Mouse (Mus musculus) G1E (cell line): ENCODE results near the gene Nup107. TPM values are rescaled to one million over a fixed set of nuclear protein-coding genes. Genes with fewer than 3 reads are reported as not detected.

Experiments
- ATAC-seq: 2 replicates; pipeline ENCODE4 v1.8.0; 2016; ENCODE audit warnings: mild to moderate bottlenecking; ENCODE audit not compliant: insufficient number of reproducible peaks, poor library complexity, low FRiP score, severe bottlenecking; ENCODE audit errors: extremely low read depth
- DNase-seq: peaks from one replicate; pipeline ENCODE4 v3.0.0; 2012; ENCODE audit warnings: low spot score
- H3K27me3 ChIP-seq: 2 replicates; pipeline ENCODE4 v1.6.1; 2012; ENCODE audit warnings: mild to moderate bottlenecking, low read length, inconsistent platforms; ENCODE audit not compliant: insufficient read depth
- H3K36me3 ChIP-seq: replicated peaks from 2 replicates; pipeline ENCODE3; 2012; ENCODE audit warnings: mild to moderate bottlenecking, inconsistent platforms
- H3K4me1 ChIP-seq: 2 replicates; pipeline ENCODE4 v1.6.1; 2012; ENCODE audit warnings: low read depth, low read length, inconsistent platforms, mixed read lengths; ENCODE audit not compliant: insufficient read depth
- H3K4me3 ChIP-seq: 2 replicates; pipeline ENCODE4 v1.5.1; 2012; ENCODE audit warnings: low read depth, mild to moderate bottlenecking, inconsistent platforms, low read length, moderate library complexity, mixed read lengths
- H3K9me3 ChIP-seq: replicated peaks from 2 replicates; pipeline ENCODE4 v1.6.1; 2012; ENCODE audit warnings: inconsistent platforms
- CTCF ChIP-seq: IDR thresholded peaks from 2 replicates; pipeline ENCODE4 v1.5.1; 2012; ENCODE audit warnings: low read depth, low read length, inconsistent platforms, mixed read lengths
- GATA1 ChIP-seq: IDR thresholded peaks from 2 replicates; pipeline ENCODE4 v1.6.1; 2012; ENCODE audit warnings: borderline replicate concordance, low read length, inconsistent platforms, mixed read lengths
- GATA2 ChIP-seq: IDR thresholded peaks from 2 replicates; pipeline ENCODE4 v1.6.1; 2012; ENCODE audit warnings: low read depth, low read length, inconsistent platforms, borderline replicate concordance
- POLR2AphosphoS5 ChIP-seq: IDR thresholded peaks from 2 replicates; pipeline ENCODE4 v1.6.1; 2012; ENCODE audit warnings: low read depth, low read length, inconsistent platforms; ENCODE audit not compliant: insufficient replicate concordance
- TAL1 ChIP-seq: conservative IDR thresholded peaks from 2 replicates; pipeline ENCODE4 v1.6.1; 2012; ENCODE audit warnings: low read depth, low read length, inconsistent platforms, mixed read lengths
- polyA plus RNA-seq: library from polyadenylated mRNA; stranded (reverse); fragments of >175 nt; gene quantifications from 2 replicates; pipeline ENCODE4 v1.2.3, GENCODE M21; 2012
- total RNA-seq, 2 experiments: library from RNA; stranded (forward) in 1 of 2; stranded (reverse) in 1 of 2; fragments of 200-1000 nt in 1 of 2; fragments of >200 nt in 1 of 2; fragmentation: Nextera tagmentation in 1 of 2; gene quantifications; 2 replicates each; pipeline ENCODE4 v1.2.3; 2014 to 2017

The Nup107 gene
- total and polyA plus RNA-seq, 3 experiments = 59.9 to 144 (median 130) TPM

DNA sequence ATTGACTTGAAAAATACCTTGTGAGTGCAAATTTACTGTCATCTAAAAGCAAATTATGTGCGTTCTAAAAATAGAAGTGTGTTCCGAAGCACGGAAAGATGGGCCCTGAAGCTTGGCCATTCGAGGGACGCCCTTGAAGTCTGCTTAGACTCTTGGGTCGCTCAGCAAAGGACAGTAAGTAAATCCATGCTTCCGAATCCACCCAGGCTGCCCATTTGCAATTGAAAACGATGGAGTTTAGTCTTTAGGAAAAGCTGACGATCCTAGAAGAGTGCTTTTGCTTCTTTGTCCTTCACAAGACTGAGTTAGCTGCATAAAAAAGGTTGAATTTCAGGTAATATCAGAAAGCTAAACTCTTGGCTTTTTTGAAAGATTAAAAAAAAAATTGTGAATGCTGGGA lies 13.4 kb upstream of the Nup107 start:
- TF ChIP-seq GATA2 (no peak), POLR2AphosphoS5 (no peak), GATA1 (no peak), CTCF (no peak), TAL1 (no peak)
- Histone ChIP-seq H3K4me3 (no peak overlapping the region), H3K27me3 (no peaks in the 10 kb centered on the region), H3K4me1 (peaks cover 23% of the 10 kb centered on the region), H3K36me3 (peaks cover 20% of the 10 kb centered on the region), H3K9me3 (no peaks in the 10 kb centered on the region)
- ATAC-seq = no peak
- DNase-seq = no peak

GRCm38 (mm10) chr10:117803870-117804850 lies 11.7 kb upstream of the Nup107 start:
- Histone ChIP-seq H3K4me3 (peak overlapping the region; percentile 28; the same call in 1 of the 2 replicates), H3K36me3 (peaks cover 7% of the 10 kb centered on the region), H3K9me3 (no peaks in the 10 kb centered on the region), H3K27me3 (no peaks in the 10 kb centered on the region), H3K4me1 (peaks cover 23% of the 10 kb centered on the region)
- TF ChIP-seq CTCF = no peak
- no peak for TF ChIP-seq GATA1
- TF ChIP-seq TAL1 = no peak
- TF ChIP-seq GATA2 = no peak
- no peak for TF ChIP-seq POLR2AphosphoS5
- peak; percentile 9 for DNase-seq
- peak; percentile 62 for ATAC-seq

DNA sequence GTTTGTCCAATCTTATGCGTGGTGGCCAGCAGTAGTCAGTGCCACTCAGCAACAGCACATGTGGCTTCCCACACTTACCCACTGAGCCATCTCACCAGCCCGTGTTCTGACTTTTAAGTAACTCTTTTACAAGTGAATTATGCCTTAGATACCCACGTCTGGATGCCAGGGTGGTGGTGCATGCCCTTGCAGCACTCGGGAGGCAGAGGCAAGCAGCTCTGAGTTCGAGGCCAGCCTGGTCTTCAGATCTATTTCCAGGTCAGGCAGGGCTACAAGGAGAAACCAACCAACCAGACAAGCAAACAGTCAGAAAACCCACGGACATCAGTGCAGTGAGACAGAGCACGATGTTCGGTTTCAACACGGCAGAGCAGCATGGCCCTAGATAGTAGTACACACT lies 9.4 kb upstream of the Nup107 start:
- TF ChIP-seq CTCF (no peak), POLR2AphosphoS5 (no peak), TAL1 (no peak), GATA1 (no peak), GATA2 (no peak)
- Histone ChIP-seq H3K4me3 (no peak overlapping the region), H3K27me3 (no peaks in the 10 kb centered on the region), H3K36me3 (no peaks in the 10 kb centered on the region), H3K9me3 (no peaks in the 10 kb centered on the region), H3K4me1 (peaks cover 29% of the 10 kb centered on the region)
- no peak for DNase-seq
- ATAC-seq = no peak

DNA sequence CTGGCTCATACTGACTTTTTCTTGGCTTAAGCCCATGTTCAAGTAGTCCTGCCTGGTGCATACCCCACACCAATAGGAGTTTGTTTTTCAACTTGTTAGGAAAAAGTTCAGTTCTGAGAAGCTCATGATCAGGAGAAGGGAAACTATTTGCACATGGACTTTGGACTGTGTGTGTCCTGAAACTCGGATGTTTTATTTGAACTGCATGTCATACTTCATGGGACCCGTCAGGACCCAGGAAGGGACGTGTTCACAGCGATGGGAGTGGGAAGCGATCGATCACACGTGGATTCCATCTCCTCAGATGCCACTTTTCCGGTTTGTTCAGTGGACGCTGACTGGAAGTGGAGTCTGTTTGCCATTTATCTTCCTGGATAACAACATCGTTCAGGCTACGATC lies 7.3 kb upstream of the Nup107 start:
- Histone ChIP-seq H3K27me3 (no peaks in the 10 kb centered on the region), H3K4me1 (peaks cover 26% of the 10 kb centered on the region), H3K9me3 (peaks cover 3% of the 10 kb centered on the region; the same call in 1 of the 2 replicates), H3K36me3 (no peaks in the 10 kb centered on the region), H3K4me3 (no peak overlapping the region)
- DNase-seq (no peak), ATAC-seq (no peak)
- TF ChIP-seq GATA1 = no peak
- no peak for TF ChIP-seq TAL1
- TF ChIP-seq CTCF = no peak
- TF ChIP-seq POLR2AphosphoS5 = no peak
- no peak for TF ChIP-seq GATA2

DNA sequence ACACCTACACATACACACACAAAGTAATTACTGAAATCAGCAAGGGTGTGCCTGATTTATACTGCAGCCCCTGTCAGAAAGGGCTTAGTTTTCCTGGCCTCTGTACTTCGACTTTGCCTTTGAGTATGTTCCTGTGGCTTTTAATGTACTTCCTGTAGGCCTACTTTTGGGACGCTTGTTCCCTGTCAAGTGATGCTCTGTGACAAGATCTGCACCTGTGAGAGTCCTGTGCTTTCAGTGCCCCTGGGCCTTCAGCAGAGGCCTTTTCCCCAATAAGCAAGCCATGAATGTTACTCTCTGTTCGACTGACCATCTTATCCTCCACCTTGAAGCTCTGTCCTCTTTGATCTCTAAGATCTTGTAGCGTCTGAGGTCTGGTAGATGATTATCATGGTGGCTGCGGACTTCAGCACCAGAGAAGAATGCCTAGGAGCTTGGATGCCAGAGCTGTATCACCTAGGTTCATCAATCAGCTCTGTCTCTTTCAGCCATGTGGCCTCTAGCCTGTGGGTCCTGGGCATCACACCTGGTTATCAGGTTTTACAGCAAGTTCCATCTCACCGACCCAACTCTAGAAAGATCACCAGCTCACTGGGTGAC lies 6.0 kb upstream of the Nup107 start:
- no peak overlapping the region for H3K4me3 ChIP-seq
- no peak for TF ChIP-seq CTCF
- TF ChIP-seq TAL1 = no peak
- no peak for TF ChIP-seq POLR2AphosphoS5
- TF ChIP-seq GATA2 = no peak
- TF ChIP-seq GATA1 = no peak
- H3K36me3 ChIP-seq = no peaks in the 10 kb centered on the region
- peaks cover 3% of the 10 kb centered on the region; the same call in 1 of the 2 replicates for H3K9me3 ChIP-seq
- H3K4me1 ChIP-seq = peaks cover 18% of the 10 kb centered on the region
- ATAC-seq (no peak), DNase-seq (no peak)
- no peaks in the 10 kb centered on the region for H3K27me3 ChIP-seq

DNA sequence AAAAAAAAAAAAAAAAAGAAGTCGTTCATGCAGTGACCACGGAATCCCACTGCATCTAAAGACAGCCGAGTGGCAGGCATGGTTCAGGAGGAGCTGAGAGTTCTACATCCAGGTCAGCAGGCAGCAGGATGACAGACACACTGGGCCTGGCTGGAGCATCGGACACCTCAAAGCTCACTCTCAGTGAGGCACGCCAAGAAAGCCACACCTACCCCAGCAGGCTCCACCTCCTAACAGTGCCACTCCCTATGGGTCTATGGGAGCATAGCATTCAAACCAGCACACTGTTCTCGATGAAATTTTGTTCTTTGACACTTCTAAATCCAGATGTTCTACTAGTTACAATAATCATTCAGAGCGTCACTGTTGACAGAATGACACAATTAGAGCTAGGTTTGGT lies 5.2 kb upstream of the Nup107 start:
- DNase-seq (no peak), ATAC-seq (no peak)
- Histone ChIP-seq H3K27me3 (no peaks in the 10 kb centered on the region), H3K4me1 (peaks cover 19% of the 10 kb centered on the region), H3K36me3 (no peaks in the 10 kb centered on the region), H3K9me3 (peaks cover 3% of the 10 kb centered on the region; the same call in 1 of the 2 replicates), H3K4me3 (no peak overlapping the region)
- TF ChIP-seq POLR2AphosphoS5 = no peak
- TF ChIP-seq TAL1 = no peak
- TF ChIP-seq GATA1 = no peak
- no peak for TF ChIP-seq CTCF
- TF ChIP-seq GATA2 = no peak
